8 mouse cellular contexts compared by ENCODE assay signal in the genomic region with DNA sequence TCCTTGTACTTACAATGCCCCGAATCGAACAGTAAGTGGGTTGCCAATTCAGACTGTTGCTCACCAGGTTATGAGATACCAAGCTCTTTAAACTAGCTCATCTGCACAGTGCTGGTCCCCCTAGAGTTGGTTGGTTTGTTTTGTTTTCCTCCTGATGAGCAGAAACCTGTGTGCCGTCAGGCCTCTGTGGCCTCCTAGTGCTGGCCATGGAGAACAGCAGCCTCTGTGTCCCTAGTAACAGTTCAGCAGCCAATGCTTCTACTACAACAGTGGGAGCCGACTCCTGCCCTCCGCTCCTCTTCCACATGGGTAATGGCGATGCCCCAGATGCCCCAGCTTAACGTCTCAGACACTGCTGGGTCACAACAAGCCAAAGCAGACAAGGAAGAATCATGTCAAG.
DNase-seq lines count a peak whose midpoint lies in the region; ATAC-seq lines count a peak whose summit lies in the region.

No protein-coding gene starts in this region.

- no peak overlapping the region for H3K9ac ChIP-seq in forebrain, embryonic 12.5 days
- no peak overlapping the region for H3K9ac ChIP-seq in neural tube, embryonic 11.5 days (ENCODE audit: low read length)
- no peak overlapping the region for H3K9ac ChIP-seq in neural tube, embryonic 15.5 days (replicated peaks)

- no peaks in the 10 kb centered on the region for H3K27me3 ChIP-seq in forebrain, embryonic 10.5 days (ENCODE audit: poor library complexity, severe bottlenecking)
- no peaks in the 10 kb centered on the region for H3K27me3 ChIP-seq in forebrain, embryonic 12.5 days
- no peaks in the 10 kb centered on the region for H3K27me3 ChIP-seq in neural tube, embryonic 11.5 days (ENCODE audit: control insufficient read depth, insufficient read depth, low read length)
- no peaks in the 10 kb centered on the region for H3K27me3 ChIP-seq in neural tube, embryonic 15.5 days (replicated peaks)
- H3K27me3 ChIP-seq in megakaryocyte, embryonic 14.5 days (replicated peaks): no peaks in the 10 kb centered on the region

- no peaks in the 10 kb centered on the region for H3K9me3 ChIP-seq in forebrain, embryonic 10.5 days
- H3K9me3 ChIP-seq in forebrain, embryonic 12.5 days: no peaks in the 10 kb centered on the region
- H3K9me3 ChIP-seq in neural tube, embryonic 11.5 days (ENCODE audit: control insufficient read depth, low read length): no peaks in the 10 kb centered on the region
- H3K9me3 ChIP-seq in neural tube, embryonic 15.5 days (replicated peaks): no peaks in the 10 kb centered on the region
- 0 out of 2 replicates have a peak, but pooled peaks cover 1% of the 10 kb centered on the region for H3K9me3 ChIP-seq in megakaryocyte, embryonic 14.5 days

- intact Hi-C loops in left cerebral cortex, postnatal 14 days (cut with DNase I): loop anchor here (5.0 kb wide), 1 partner anchor 263 kb away; no protein-coding TSS in a partner anchor

- DNase-seq in forebrain, embryonic 10.5 days (ENCODE audit: extremely low spot score, low spot score): peak; percentile 18
- peak; percentile 28 for DNase-seq in neural tube, embryonic 11.5 days (ENCODE audit: low spot score)
- no peak for DNase-seq in left cerebral cortex, postnatal 14 days (ENCODE audit: low spot score in 2 of 2)
- no peak for DNase-seq in adrenal gland, adult 18-20 months (ENCODE audit: low spot score in 2 of 2)

- peaks cover 3% of the 10 kb centered on the region; the same call in 1 of the 2 replicates for H3K4me1 ChIP-seq in forebrain, embryonic 10.5 days
- no peaks in the 10 kb centered on the region for H3K4me1 ChIP-seq in forebrain, embryonic 12.5 days
- H3K4me1 ChIP-seq in neural tube, embryonic 11.5 days (ENCODE audit: control insufficient read depth, insufficient read depth, low read length): no peaks in the 10 kb centered on the region
- no peaks in the 10 kb centered on the region for H3K4me1 ChIP-seq in neural tube, embryonic 15.5 days
- H3K4me1 ChIP-seq in megakaryocyte, embryonic 14.5 days: peaks cover 70% of the 10 kb centered on the region

- no peak overlapping the region for H3K4me3 ChIP-seq in forebrain, embryonic 10.5 days
- H3K4me3 ChIP-seq in forebrain, embryonic 12.5 days (replicated peaks): no peak overlapping the region
- no peak overlapping the region for H3K4me3 ChIP-seq in neural tube, embryonic 11.5 days (ENCODE audit: low read depth, low read length)
- no peak overlapping the region for H3K4me3 ChIP-seq in neural tube, embryonic 15.5 days (replicated peaks)
- H3K4me3 ChIP-seq in megakaryocyte, embryonic 14.5 days (replicated peaks): peak overlapping the region; percentile 38

- ATAC-seq in forebrain, embryonic 12.5 days (ENCODE audit: low FRiP score): no peak
- ATAC-seq in neural tube, embryonic 11.5 days (ENCODE audit: insufficient read depth, low FRiP score, low TSS enrichment): no peak
- no peak for ATAC-seq in neural tube, embryonic 15.5 days (ENCODE audit: low FRiP score)
- 0 out of 2 replicates have a peak, but pooled peaks have one; percentile 46 for ATAC-seq in erythroblast, adult 5-6 weeks (replicated peaks; ENCODE audit: low FRiP score, poor library complexity, severe bottlenecking)

- no peak overlapping the region for H3K27ac ChIP-seq in forebrain, embryonic 10.5 days
- H3K27ac ChIP-seq in forebrain, embryonic 12.5 days: no peak overlapping the region
- no peak overlapping the region for H3K27ac ChIP-seq in neural tube, embryonic 11.5 days (ENCODE audit: low read depth, low read length)
- H3K27ac ChIP-seq in neural tube, embryonic 15.5 days (replicated peaks): no peak overlapping the region

- 63% methylated on average over 7 of the region's 7 CpGs for WGBS in forebrain, embryonic 10.5 days
- WGBS in forebrain, embryonic 12.5 days: 60% methylated on average over 7 of the region's 7 CpGs
- 60% methylated on average over 7 of the region's 7 CpGs for WGBS in neural tube, embryonic 11.5 days
- 61% methylated on average over 7 of the region's 7 CpGs for WGBS in neural tube, embryonic 15.5 days

- no peaks in the 10 kb centered on the region for H3K36me3 ChIP-seq in forebrain, embryonic 10.5 days (replicated peaks)
- H3K36me3 ChIP-seq in forebrain, embryonic 12.5 days (replicated peaks): no peaks in the 10 kb centered on the region
- H3K36me3 ChIP-seq in neural tube, embryonic 11.5 days (ENCODE audit: control insufficient read depth, insufficient read depth, low read length): no peaks in the 10 kb centered on the region
- H3K36me3 ChIP-seq in neural tube, embryonic 15.5 days: no peaks in the 10 kb centered on the region
- peaks cover 63% of the 10 kb centered on the region for H3K36me3 ChIP-seq in megakaryocyte, embryonic 14.5 days (replicated peaks; ENCODE audit: low read length)

- H3K4me2 ChIP-seq in forebrain, embryonic 12.5 days: no peak overlapping the region
- H3K4me2 ChIP-seq in neural tube, embryonic 11.5 days (ENCODE audit: low read depth): no peak overlapping the region
- H3K4me2 ChIP-seq in neural tube, embryonic 15.5 days: no peak overlapping the region

Comparison
In these comparisons a context has a peak if more than half of its experiments do, and no peak if none do; other contexts are left out.
1. DNase-seq: peak in forebrain, embryonic 10.5 days (single experiment) and neural tube, embryonic 11.5 days (single experiment); none in left cerebral cortex, postnatal 14 days (0 of 2) and adrenal gland, adult 18-20 months (0 of 2).